Mouse (Mus musculus) heart, adult 10 weeks (tissue): ENCODE results near the gene Klhl24. TPM values are rescaled to one million over a fixed set of nuclear protein-coding genes. Genes with fewer than 3 reads are reported as not detected.

Experiments
- polyA plus RNA-seq: library from polyadenylated mRNA; stranded (reverse); fragments of 350-450 nt; fragmentation: Illumina TruSeq; extraction: RNeasy Lipid Tissue Mini Kit (QIAGEN cat#74804); gene quantifications from one replicate; pipeline ENCODE4 v1.2.3, GENCODE M21; 2014; ENCODE audit warnings: low read depth, low replicate concordance

The Klhl24 gene
- polyA plus RNA-seq, result 109 TPM

DNA sequence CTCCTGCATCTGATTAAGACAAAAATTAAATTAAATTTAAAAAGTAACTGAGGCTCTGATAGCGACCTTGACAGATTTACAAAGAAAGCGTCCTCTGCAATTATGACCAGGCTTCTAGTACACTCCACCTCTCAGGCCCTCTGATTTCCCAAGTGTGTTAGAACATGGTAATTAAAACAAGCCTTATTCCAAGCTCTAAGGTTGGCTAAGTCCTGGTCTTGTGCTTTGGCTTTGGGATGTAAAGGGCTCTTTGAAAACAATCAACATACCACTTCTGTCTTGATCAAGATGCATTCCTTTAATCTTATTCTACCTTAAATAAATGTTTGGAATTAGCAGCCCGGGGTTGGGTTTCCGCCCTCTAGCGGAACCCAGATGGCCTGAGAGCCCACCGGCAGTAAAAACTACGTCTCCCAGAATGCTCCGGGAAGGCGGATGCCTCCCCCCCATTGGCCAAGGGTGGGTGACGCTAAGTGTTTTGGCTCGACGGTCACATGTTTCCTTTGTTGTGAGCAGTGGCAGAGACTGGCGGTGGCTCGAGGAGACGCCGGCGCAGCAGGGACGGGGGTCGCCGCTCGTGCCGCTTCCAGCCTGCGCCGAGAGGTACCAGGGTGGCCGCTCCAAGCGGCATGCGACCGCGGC is at the start of gene Klhl24:
Gene Klhl24 (plus strand): TSS at position 474 of the 642 bp plus-strand sequence.

GRCm38 (mm10) chr16:20140772-20141531 is 43.6 kb downstream of the Klhl24 start, which contains the start of gene Yeats2:
Gene Yeats2, plus strand, starts transcription at chr16:20141063.

Other genes with a start within 250 kb of the Klhl24 start
- gene Klhl6, start 114.5 kb upstream of the Klhl24 start, polyA plus RNA-seq, result 9.0 TPM
- gene Yeats2, start 43.5 kb downstream of the Klhl24 start, polyA plus RNA-seq, result 5.6 TPM
- gene Map6d1, start 143.8 kb downstream of the Klhl24 start, polyA plus RNA-seq, result 0.39 TPM
- gene Parl, start 204.8 kb downstream of the Klhl24 start, polyA plus RNA-seq, result 68.4 TPM
- 0.26 TPM for gene Cyp2ab1, start 227.9 kb downstream of the Klhl24 start, polyA plus RNA-seq